Mouse (Mus musculus): Measurements from ENCODE around the gene Cyfip2.

- TF ChIP-seq CTCF (IDR thresholded peaks at IDR 0.05; ENCODE audit: extremely low read depth, insufficient read depth, low read length) (0 out of 2 replicates have a peak, but pooled peaks have one; percentile 10), POLR2A (IDR thresholded peaks at IDR 0.05; ENCODE audit: extremely low read depth, insufficient read depth, low read length) (no peak)
Measured at GRCm38 (mm10) chr11:46223575-46223974, 89.1 kb downstream of the Cyfip2 start.
